Mouse (Mus musculus): ENCODE results near the gene Cp. TPM values are rescaled to one million over a fixed set of nuclear protein-coding genes. Genes with fewer than 3 reads are reported as not detected.

Cp gene
- polyA plus RNA-seq, 1 experiment from 2014 or later: 0.05 TPM

Other genes with a start within 250 kb of the Cp start
- gene Hps3, start 78.3 kb downstream of the Cp start, polyA plus RNA-seq (2014; fragmentation: Nextera tagmentation; extraction: Ambion mirVana): 7.8 and 8.3 TPM in 2 replicates
- 20.4 and 21.4 TPM in 2 replicates for gene Hltf, start 100.8 kb downstream of the Cp start, polyA plus RNA-seq (2014; fragmentation: Nextera tagmentation; extraction: Ambion mirVana)
- gene Gyg, start 198.3 kb downstream of the Cp start, polyA plus RNA-seq (2014; fragmentation: Nextera tagmentation; extraction: Ambion mirVana): 39.0 and 44.9 TPM in 2 replicates